Mouse (Mus musculus) gastrocnemius, postnatal 25 days (tissue): ENCODE results near the gene Tgfbr3. TPM values are rescaled to one million over a fixed set of nuclear protein-coding genes. Genes with fewer than 3 reads are reported as not detected.
A peak's percentile ranks its signal among the peaks of the same experiment; 100 is the strongest.

Experiments
- DNase-seq: peaks from one replicate; pipeline ENCODE4 v3.0.0; 2022
- total RNA-seq, 2 experiments: library from RNA; stranded (reverse); gene quantifications; 1 replicate in 1 of 2; 2 replicates in 1 of 2; pipeline ENCODE4 v1.2.3; 2021

Gene Tgfbr3
- total RNA-seq, 2 experiments from 2014 or later = 13.6 to 20.1 TPM

DNA sequence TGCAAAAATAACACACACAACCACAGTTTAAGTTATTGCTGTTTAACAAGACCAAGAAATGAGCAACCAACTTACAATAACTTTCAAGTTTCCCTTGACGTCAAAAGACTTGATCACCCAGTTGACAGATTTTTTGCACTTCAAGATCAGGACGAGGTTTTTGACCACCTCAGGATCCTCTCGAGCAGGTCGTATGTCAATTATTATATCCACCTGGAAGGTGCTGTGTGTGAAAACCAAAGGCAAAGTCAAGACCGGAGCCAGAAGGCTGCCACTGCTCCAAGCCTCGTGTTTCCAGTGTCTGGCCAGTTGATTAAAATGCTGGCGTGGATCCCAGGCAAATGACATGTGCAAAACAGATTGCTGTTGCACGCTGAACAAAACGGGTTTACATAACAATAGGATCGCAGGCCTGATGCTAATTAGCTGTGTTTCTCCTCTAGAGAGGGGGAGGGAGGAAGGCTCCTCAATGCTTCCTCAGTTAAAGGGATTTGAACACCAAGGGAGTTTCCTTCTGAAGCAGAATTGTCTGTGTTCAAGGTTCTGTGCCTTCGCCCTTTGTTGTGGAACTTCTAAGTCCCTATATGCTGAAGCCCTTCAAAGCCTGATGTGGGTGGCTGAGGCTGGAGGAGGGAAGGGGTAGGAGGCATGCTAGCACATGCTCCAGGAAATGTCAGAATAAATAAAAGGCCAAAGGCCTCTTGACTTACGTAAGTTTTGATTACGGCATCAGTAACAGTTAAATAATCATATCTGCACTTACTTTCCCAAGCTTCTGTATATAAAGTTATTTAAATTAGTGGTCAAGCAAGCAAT lies 141.3 kb downstream of the Tgfbr3 start:
- peak; percentile 79 for DNase-seq

- no peak for DNase-seq
Observed at GRCm38 (mm10) chr5:107147413-107147812, 142.0 kb downstream of the Tgfbr3 start.

GRCm38 (mm10) chr5:107146111-107146616 lies 143.3 kb downstream of the Tgfbr3 start:
- no peak for DNase-seq

DNA sequence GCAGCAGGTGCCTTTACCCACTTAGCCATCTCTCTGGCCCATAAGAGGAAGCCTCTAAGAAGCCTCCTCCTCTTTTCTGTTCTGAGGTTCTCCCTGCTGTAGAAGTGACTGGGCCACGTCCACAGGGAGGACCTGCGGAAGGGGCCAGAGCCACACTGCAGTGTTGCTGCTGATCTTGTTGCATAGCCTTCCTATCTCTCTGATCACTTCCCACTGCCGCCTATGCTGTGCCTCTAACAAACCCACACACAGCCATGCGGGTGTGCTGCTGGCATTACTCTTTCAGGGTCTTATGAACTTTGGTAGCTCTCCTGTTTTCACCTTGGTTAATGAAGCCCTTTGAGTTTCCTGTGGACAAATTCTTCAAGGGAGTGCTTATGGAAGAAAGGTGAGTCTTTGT lies 144.3 kb downstream of the Tgfbr3 start:
- no peak for DNase-seq

DNA sequence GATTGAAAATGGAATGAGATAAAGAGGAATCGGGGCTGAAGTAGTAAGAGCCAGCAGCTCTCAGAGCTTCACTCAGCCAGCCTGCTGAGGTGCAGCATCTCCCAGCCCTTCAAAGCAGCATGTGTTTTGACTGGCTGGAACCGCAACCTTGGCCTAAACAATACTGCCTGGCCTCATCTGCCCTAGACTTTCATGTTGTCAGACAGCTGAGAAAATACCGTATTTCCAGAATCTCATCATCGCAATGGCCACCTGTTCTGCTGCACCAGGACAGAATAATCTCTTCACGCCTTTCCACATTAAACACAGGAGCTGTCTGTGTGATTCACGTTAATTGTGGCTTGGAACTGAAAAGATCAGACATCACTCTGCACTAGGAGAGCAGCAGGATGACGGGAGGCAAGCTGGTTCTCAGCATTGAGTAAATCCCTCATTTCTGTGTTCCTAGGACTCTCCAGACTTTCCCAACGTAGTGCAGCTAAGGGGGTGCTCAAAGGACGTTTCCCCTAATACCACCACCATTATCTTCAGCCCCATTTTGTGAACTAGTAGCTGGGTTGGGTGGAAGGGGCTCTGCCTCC lies 145.1 kb downstream of the Tgfbr3 start:
- no peak for DNase-seq

DNA sequence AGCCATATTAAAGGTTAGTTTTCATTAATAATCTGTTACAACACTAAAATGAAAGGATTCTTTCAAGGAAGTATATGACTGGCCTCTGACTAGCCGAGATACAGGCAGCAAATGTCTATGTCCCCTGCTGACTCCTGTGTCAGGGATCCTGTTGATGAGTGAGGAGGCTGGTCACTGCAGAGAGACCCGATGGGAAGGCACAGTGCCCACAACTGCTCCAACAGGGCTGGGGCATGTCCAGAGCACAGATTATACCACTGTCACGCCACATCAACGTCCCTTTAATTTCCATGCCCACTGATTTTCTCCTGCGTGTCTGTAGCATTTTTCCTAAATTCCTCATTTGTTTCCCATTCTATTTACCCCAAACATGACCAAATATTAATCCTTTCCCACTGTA lies 146.0 kb downstream of the Tgfbr3 start:
- DNase-seq = no peak

GRCm38 (mm10) chr5:107142791-107143190 lies 146.6 kb downstream of the Tgfbr3 start:
- no peak for DNase-seq

GRCm38 (mm10) chr5:107141375-107141774 lies 148.1 kb downstream of the Tgfbr3 start:
- no peak for DNase-seq

DNA sequence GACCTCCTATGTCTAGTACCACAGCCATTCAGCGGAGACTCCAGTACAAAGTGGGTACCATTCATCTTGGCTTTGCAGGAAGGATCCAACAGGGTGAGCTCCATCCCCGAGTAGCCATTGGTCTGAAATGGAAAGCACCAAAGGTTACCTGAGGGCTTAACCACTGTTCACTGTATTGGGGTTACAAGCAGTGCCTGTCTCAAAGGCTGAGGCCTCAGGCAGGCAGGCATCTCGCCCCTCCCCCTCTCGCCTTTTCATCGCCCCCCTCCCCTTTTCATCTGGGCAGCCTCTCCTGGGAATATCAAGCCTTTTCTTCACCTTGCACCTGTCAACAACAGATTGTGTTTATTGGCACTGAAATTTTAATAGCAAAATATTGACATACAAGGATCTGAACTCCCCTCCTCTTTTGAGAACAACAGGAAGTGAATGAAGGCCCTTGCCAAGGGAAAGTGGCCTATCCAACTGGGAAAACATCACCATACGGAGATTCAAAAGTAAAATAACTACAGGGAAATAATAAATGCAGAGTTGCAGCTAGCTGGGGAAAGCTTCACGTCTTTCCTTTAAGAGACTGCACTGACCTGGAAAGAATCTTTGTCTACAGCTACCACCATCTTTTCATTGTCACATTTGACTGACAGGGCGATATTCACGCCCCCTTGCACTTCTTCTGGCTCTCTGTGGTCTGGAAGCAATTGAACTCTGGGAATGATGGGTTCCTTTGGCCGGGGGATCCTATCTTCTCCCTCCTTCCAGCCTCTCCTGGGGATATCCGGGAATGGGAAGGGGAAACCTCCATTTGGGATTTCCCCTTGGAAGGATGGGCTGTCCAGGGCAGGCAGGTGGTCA lies 149.4 kb downstream of the Tgfbr3 start:
- no peak for DNase-seq

- no peak for DNase-seq
Observed at GRCm38 (mm10) chr5:107133336-107133735, 156.1 kb downstream of the Tgfbr3 start.

DNA sequence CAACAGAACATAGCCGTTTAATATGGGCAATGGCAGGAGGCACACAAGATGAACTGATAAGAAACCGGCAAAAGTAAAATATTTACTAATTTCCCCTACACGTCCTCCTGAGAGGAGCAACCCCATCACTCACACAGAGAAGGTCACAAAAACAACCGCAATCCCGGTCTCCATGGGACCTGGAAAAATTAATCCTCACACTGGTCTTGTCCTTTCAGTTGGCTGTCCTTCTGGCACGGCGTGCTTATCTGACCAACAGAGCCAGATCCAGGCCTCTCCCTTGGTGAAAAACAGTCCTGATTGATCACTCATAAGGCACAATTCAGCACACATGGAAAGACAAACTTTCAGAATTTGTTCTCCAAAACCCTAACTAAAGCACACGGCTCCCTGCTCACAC lies 157.2 kb downstream of the Tgfbr3 start:
- DNase-seq = no peak

DNA sequence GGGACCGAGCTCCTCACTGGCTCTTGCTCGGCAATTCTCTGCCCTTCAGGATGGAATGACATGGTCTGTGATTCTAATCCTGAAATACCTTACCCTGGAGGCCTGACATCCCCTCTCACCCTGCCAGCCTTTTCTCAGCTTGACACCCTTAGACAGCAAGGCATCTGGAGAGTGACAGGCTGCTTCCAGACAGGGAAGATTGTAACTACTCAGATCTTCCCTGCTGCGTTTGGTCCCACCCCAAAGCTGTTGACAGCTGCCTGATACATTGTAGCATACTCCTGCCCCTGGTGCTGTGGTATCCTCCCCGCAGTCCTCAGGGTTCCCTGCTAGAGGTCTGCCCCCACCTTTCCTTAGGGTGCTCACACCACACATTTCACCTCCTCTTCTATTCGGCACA lies 160.1 kb downstream of the Tgfbr3 start:
- no peak for DNase-seq

DNA sequence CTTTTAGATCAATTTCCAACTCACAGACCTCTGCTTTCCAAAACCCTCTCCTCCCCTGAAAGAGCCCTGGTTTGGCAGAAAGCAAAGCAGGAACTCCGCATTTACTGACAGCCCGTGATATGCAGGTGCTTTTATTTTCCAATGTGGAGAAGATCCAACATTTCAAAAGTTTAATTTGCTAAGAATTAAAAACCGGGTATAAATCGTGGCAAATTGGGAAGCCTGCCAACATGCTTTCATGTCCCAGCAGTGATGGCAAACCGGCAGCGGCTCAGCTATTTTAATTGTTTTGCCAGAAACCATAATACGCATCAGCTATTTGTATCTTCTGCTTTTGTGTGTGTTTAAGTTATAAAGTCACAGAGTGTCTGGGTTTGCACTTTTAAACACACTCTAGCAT lies 162.9 kb downstream of the Tgfbr3 start:
- no peak for DNase-seq

DNA sequence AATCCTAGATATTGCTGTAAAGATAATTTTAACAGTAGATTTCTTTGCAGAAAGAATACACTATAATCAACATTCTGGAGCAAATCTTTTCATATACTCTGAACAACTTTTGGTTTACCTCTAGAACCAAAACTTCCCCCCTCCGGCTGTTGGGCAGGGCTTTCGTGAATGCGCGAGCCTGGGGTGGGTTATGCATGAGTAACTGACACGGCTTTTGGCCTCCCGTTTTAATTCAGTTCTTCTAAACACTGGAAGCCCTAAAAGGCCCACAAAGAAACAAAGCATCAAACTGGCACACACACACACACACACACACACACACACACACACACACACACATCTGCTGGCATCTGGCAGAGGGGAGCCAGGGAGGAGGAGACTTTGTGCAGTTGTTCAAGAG lies 164.3 kb downstream of the Tgfbr3 start:
- DNase-seq = no peak

DNA sequence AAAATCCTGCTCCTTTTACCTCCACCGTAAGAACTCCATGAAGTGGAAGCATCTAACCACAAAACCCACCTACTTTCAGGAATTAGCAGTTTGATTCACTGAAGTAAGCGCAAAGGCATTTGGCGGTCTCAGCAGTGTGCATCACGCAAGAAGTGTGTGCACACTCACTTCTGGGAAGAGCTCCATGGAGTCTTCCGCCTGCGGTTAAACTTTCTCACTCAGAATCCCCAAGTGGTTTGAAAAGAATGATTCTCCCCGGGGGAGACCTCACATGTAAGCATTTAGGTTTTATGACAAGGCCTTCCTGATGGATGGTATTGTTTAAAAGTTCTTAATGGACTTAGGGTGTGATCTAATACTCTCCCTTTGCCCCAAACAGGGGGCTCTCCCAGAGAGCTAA lies 164.9 kb downstream of the Tgfbr3 start:
- no peak for DNase-seq

DNA sequence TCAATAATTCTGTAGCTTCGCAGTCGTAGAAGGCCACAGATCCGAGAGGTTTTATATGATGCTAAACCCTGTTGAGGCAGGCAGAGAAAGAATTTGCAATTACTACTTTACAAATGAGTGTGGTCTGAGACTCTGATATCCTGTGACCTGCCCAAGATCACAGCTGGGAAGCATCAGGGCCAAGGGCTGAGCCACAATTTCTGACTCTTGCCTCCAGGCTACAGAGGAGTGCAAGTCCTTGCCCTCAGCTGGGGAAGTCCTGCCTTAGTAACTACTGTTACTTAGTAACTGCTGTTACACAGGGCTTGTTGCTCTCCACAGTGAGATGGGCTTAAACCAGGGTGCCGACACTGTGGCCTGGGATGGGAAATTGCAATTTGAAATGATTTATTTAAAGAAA lies 166.8 kb downstream of the Tgfbr3 start:
- DNase-seq = no peak

DNA sequence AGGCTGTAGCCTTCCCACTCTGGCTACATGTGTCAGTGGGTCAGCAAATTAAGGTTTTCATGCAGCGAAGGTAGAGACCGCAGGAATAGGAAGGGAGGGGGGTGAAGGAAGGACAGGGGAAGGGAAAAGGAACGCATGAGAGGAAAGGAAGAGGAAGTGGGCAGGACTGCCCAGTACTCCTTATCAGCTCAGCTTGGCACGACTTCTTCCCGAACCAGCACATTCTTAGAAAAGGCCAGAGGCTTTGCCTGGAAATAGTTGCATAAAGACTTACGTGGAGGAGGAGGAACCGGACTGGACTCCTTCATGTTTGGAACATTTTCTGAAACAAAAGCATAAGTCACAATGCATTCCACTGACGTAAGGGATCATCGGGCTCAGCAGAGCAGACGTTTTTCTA lies 168.3 kb downstream of the Tgfbr3 start:
- no peak for DNase-seq

DNA sequence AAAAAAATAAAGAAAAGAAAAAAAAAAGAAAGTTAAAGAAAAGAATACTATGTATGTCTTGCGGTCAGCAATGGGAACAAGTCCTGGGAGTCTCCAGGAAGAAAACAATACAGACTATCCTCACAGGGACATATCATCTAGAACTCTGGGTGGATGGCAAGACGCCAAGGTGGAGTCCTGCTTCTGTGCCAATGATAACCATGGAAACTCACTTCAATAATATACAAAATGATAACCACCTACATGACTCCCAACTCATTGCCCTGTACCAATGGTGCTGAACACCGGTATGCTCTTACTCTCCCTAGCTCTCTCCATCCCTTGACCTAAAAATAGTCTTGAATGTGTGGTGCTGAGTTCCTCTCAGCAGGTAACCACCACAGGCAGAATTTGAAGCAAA lies 168.8 kb downstream of the Tgfbr3 start:
- no peak for DNase-seq

- no peak for DNase-seq
Observed at GRCm38 (mm10) chr5:107119896-107120295, 169.5 kb downstream of the Tgfbr3 start.

- DNase-seq = peak; percentile 81
Observed at GRCm38 (mm10) chr5:107116821-107117220, 172.6 kb downstream of the Tgfbr3 start.

DNA sequence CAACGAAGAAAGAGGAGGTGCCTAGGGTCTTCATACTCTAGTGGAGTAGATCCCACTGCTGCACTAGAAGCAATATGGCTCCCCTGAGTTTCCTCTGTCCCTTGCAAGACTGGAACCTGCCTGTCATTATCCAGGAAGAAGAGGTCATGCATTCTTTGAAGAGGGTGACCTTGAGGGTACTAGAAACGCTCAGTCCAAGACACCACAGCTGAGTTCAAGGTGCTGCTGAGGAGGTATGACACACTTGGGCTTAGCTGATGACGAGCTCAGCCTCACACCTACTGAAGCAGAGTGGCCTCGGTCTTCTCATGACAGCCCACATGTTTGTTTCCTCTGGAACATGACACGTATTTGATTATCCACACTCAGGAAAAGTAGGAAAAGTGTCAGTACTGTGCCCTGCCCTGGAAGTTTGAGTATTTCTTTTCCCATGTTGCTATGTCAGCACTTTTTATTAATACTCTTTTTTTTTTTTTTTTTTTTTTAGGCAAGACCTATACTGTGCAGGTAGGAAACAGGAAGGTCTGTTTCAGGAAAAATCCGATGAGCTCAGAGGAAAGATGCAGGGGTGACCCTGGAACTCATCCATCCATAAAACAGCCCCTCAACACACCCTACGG lies 176.7 kb downstream of the Tgfbr3 start:
- DNase-seq = no peak

GRCm38 (mm10) chr5:107111802-107112201 lies 177.6 kb downstream of the Tgfbr3 start:
- DNase-seq = no peak
